Mouse (Mus musculus): ENCODE data around the gene Mvb12b.
A peak's percentile ranks its signal among the peaks of the same experiment; 100 is the strongest.

The Mvb12b gene

DNA sequence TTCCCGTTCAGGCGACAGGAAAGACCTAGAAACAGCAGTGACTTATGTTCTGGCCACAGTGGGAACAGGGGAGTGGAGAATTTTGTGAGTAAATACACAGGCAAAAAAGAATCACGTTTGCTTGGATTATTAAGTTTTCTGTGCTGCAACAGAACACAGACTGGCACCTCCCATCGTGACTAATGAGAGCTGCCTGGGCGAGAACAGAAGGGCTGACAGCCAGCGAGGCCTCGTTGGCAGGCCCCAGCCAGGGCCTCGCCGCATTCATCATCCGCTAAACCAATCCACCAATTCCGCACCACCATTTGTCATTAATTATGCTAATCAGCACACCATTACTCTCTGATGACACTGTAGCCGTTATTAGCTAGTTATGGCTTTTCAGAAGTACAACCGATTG, 102.2 kb downstream of the Mvb12b start:
- DNase-seq (ENCODE audit: low spot score in 2 of 2) = no peak

GRCm38 (mm10) chr2:33784721-33785120, 103.0 kb downstream of the Mvb12b start:
- no peak for DNase-seq (ENCODE audit: low spot score in 2 of 2)

DNA sequence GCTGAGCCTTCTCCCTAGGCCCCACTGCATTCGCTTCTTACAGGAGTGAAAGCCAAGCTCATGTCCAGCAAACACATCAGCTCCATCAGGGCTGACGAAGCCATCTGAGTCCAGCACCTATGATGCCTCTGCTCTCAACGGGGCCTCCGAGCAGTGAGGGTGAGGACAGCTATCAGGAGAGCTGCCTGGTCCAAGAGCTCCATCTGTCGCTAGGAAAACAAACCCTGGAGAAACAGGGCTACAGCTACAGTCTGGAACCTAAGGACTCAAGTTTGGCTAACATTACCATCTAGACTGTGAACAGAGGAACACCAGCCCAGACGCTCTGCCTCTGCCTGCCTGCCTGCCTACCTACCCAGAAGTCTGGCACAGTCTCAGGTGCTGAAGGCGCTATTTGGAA, 104.3 kb downstream of the Mvb12b start:
- no peak for DNase-seq (ENCODE audit: low spot score in 2 of 2)

- DNase-seq (ENCODE audit: low spot score in 2 of 2) = no peak
Measured at GRCm38 (mm10) chr2:33781655-33782400, 105.9 kb downstream of the Mvb12b start.

DNA sequence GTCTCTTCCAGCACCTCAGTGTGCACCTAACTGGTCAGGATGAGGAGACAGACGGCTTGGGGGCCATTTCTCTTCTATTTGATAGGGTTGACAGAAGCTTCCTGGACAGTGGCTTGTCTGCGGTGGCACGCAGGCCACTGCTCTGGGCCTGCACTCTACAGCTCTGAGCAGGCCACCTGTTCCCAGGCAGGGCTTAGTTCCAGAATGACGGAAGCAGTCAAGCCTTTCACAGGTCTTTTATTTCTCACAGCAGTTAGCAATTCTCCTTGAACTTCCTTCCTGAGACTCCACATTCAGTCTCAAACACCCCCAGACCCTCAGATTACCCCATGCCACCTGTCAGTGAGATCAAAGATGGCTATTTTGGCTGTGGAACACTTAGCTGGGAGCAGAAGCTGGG, 109.3 kb downstream of the Mvb12b start:
- DNase-seq (ENCODE audit: low spot score in 2 of 2) = no peak

GRCm38 (mm10) chr2:33777051-33777450, 110.7 kb downstream of the Mvb12b start:
- DNase-seq (ENCODE audit: low spot score in 2 of 2) = no peak

DNA sequence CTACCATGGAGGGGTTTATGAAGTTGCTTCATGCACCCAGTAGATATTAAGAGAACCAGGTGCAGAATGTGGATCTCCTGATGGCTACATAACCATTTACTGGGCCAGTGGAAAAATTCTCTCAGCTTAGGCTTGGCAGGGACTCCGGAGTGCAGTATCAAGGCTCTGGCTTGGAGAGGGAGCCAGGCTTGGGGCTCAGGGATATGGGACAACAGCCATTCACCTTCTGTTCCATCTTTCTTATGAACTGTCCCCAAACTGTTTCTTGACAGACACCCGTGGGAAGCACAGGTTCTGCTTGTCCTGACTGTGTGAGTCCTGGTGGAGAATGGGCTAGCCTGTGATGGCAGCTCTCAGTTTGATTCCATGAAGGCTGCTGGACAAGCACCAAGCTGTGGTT, 112.9 kb downstream of the Mvb12b start:
- DNase-seq (ENCODE audit: low spot score in 2 of 2) = no peak

DNA sequence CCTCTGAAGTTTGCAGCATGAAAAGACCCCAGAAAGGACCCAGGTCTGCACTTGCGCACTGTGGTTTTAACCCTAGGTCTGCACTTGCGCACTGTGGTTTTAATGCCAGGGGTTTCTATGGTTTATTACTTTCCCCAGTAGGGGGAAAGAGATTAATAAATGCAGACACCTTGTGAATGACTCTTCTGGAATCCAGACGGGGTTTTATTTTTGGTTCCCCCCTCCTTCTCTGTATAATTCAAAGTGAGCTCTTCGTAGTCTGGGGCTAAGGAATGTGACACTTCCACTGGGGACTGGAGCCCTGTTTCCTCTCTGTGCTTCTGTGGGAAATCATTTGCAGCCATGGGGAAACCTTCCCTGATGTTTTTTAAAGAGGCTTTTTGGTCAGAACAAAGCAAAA, 113.6 kb downstream of the Mvb12b start:
- no peak for DNase-seq (ENCODE audit: low spot score in 2 of 2)

GRCm38 (mm10) chr2:33772439-33772838, 115.3 kb downstream of the Mvb12b start:
- DNase-seq (ENCODE audit: low spot score in 2 of 2) = no peak

DNA sequence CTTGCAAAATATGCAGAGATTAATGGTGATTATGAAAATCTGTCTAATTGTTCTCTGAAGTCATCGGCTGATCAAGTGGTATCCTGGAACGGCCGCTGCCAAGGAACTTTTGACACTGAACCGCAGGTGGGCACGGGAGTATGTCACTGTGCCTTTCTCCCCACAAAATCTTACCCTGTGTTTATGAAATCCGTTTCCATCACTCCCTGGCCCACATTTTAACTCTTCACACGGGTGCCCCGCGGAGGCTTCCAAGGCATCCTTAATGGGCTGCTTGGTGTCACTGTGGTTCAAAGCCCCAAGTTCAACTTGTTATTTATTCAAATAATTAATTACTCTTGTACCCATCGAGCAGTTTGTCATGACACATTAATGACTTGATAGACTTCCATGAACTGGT, 116.4 kb downstream of the Mvb12b start:
- DNase-seq (ENCODE audit: low spot score in 2 of 2) = no peak

GRCm38 (mm10) chr2:33770526-33771130, 117.1 kb downstream of the Mvb12b start:
- no peak for DNase-seq (ENCODE audit: low spot score in 2 of 2)

DNA sequence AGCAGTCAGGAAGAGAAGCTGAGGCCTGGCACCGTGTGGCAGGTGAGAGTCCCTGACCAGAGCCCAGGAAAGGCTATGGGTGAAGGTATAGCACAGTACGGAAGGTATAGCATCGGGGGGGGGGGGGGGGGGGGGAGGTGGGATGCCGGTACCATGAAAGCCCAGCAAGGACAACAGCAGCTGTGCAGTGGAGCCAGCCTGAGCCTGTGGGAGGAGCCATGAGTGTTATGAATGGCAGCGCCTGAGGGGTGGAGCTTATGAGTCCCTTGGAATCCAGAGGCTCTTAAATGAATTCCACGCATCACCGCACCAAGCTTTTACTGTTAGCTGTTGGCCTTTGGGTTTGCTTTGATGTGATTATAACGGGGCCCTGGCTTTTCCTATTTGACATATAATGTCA, 123.3 kb downstream of the Mvb12b start:
- DNase-seq (ENCODE audit: low spot score in 2 of 2) = no peak

DNA sequence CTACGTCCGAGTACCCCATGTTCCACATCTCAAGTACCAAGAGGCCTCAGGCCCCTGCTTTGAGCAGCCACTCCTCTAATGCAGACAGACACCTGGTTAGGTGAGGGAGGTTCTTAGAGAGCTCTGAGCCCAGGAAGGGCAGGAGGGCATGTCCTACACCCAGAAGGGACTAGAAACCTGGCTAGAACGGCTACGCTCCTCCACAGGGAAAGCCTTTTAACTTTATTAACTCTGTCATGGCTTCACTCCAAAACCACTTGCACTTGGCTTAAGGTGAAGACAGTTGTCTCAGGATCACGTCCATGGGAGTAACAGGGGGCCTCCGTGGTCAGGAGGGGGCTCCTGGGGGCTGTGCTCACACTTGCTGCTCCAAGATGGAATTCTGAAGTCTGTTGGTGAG, 125.5 kb downstream of the Mvb12b start:
- DNase-seq (ENCODE audit: low spot score in 2 of 2) = no peak

DNA sequence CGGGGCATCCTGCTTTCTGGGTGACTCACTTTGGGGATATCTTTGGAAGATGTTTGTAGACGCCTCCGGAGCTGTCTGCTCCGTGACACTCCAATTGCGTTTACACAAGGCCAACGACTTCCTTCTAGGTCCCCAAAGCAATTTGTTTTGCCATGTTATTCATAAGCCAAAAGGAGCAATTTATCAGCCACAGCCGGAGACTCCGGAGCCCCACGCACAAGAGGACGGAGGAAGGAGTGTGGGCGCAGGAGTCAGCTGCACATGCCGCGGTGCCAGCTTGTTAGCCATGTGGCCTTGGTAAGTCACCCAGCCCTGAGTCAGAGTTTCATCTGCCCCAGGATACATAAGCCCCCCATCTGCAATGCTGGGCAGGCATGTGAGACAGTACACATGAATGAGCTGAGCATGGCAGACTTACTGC, 127.2 kb downstream of the Mvb12b start:
- DNase-seq (ENCODE audit: low spot score in 2 of 2) = no peak

GRCm38 (mm10) chr2:33759447-33759846, 128.3 kb downstream of the Mvb12b start:
- DNase-seq (ENCODE audit: low spot score in 2 of 2) = no peak

DNA sequence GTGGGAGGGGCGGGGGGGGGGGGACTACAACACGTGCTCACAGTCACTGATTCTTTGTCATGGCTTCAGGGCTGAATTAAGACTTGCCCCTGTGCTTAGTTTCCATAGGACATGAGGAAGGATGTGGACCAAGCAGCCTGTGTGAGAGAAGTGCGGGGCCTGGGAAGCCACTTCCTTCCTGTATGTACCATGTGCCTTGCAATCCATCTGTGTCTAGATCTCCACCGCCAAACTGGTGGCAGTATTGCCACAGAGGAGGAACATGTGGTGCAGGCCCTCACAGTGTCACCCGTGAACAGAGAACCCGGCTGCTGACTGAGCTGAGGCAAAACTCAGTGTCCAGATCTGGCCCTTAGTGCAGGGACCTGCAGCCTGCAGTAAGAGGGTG, 132.1 kb downstream of the Mvb12b start:
- DNase-seq (ENCODE audit: low spot score in 2 of 2) = peak in 1 of 2 experiments; percentile 29

- no peak for DNase-seq (ENCODE audit: low spot score in 2 of 2)
Measured at GRCm38 (mm10) chr2:33754980-33755632, 132.6 kb downstream of the Mvb12b start.

DNA sequence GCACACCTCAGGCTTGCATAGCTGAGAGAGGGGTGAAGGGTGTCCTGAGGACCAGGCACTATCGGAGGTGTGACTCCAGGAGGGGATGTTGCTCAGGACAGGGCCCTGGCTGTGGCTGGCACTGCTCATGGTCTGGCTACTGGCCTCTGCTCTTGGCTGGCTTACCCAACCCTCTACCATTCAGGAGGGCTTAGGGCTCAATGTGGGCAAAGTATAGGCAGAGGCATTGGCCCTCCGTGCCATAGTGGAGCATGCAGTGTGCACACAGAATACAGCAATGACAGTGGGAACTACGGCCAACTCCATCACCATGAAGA, 133.5 kb downstream of the Mvb12b start:
- no peak for DNase-seq (ENCODE audit: low spot score in 2 of 2)

- DNase-seq (ENCODE audit: low spot score in 2 of 2) = peak in 1 of 2 experiments; percentile 39
Measured at GRCm38 (mm10) chr2:33753630-33754316, 134.0 kb downstream of the Mvb12b start.

DNA sequence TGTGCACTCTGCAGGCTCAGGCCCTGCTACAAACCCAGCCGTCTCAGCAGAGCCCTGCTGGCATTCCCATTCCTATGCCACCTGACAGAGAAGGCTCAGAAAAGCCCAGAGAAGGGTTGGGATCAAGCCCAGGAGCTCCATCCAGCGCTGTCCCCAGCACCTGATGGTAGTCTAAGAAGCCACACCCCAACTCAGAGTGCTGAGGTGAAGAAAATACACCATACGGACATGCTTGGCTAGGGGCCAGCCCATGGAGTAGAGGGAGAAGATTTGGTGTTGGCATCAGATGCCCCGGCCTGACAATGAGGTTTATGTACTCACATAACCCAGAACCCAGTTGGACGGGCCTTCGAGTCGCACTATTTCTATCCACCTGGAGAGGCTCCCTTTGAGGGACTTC, 137.1 kb downstream of the Mvb12b start:
- no peak for DNase-seq (ENCODE audit: low spot score in 2 of 2)

GRCm38 (mm10) chr2:33746471-33746870, 141.3 kb downstream of the Mvb12b start:
- peak; percentile 51 to 65 for DNase-seq (ENCODE audit: low spot score in 2 of 2)

DNA sequence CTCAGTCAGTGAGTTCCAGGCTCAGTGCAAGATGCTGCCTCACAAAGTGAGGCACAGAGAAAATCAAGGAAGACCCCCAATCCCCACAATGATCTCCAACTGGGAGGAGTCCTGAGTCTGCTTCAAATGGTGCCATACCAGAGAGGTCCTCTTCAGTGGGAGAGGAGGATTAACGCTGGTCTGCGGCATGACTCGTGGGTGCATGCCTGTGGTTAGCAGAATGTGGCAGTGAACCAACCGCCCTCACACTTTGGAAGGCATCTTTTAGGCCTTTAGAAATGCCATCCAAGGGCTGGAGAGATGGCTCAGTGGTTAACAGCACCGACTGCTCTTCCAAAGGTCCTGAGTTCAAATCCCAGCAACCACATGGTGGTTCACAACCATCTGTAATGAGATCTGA, 142.0 kb downstream of the Mvb12b start:
- DNase-seq (ENCODE audit: low spot score in 2 of 2) = no peak

DNA sequence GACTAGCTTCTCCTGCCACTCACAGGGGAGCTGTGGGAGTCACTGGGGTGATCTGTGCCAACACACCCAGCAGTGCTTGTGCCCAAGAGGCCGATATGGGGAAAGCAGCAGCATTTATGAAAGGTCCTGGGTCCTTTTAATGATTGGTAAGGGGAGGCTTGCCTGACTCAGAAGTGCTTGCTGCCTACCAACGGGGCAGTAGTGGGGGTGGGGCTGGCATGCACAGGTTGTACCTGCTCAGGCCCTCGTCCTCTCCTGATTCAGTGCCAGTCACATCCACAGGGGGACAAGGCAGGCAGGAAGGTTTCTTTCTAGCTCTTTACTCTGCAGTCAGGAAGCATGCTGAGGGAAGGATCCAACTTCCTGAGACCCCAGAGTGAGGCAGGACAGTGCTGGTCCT, 150.6 kb downstream of the Mvb12b start:
- DNase-seq (ENCODE audit: low spot score in 2 of 2) = no peak

Measured in spleen, postnatal 10 days (tissue).